Mouse (Mus musculus): Measurements from ENCODE around the gene H2afv.

DNA sequence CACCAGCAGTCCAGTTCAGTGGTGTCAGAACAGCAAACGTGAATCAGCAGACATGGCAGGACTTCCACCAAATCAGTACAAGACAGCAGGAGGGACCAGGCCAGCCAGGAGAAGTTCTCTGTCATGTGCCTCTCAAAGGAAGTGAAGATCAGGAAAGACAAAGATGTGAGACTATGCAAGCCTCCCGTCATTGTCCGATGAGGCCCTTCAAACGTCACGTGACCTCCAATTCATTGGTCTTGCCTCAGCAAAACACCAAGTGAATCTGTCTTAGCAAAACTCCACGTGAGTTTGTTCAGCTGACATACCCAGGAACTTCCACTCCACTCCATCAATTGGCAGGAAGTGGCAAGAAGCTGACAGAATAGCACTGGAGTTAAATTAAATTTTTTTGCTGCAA, 11.8 kb upstream of the H2afv start:
- TF ChIP-seq POLR2A (IDR thresholded peaks at IDR 0.05; ENCODE audit: borderline replicate concordance, extremely low read depth, low read depth, low read length) (no peak), CTCF (IDR thresholded peaks at IDR 0.05; ENCODE audit: insufficient read depth, low read length) (no peak)
